25 mouse cellular contexts compared by ENCODE assay signal in the genomic region with DNA sequence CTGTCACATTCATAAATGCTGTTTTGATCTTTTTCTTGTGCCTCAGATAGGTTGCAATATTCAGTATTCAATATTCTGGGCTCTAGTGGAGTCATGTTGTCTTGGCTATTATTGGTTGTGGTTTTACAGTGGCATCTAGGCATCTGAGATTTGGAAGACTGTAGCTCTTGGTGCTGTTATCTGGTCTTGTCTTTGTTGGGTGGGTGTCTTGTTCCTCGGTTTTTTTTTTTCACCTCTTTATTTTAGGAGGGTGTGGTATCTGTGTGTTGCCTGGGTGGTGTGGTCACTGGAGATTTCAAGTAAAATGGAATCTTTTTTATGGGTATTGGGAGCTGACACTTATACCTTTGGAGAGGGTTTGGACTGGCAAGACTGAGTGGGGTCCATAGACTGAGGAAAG. TPM values are rescaled to one million over a fixed set of nuclear protein-coding genes. Genes with fewer than 3 reads are reported as not detected.
DNase-seq lines count a peak whose midpoint lies in the region; ATAC-seq and TF ChIP-seq lines count a peak whose summit lies in the region.
"Had no signal": no experiment of that assay in that cellular context is flagged by ENCODE, and none has a peak within 500 bp of the region (broad histone marks: within the 10 kb centered on the region; RNA-seq: fewer than 3 reads in every experiment).

No protein-coding gene starts in this region.

- TF ChIP-seq RAD21 in MEL (IDR thresholded peaks at IDR 0.05; ENCODE audit: low read depth, low read length) = no peak

- H3K27me3 ChIP-seq in MEL (ENCODE audit: control insufficient read depth in 1 of 2, insufficient read depth in 2 of 2, low read length in 2 of 2) = no peaks in the 10 kb centered on the region
- no peaks in the 10 kb centered on the region for H3K27me3 ChIP-seq in cerebellum, adult 2 months (ENCODE audit: control insufficient read depth, insufficient read depth, low read length)
- H3K27me3 ChIP-seq: CH12.LX, Patski had no signal

- no peak for TF ChIP-seq EP300 in MEL (IDR thresholded peaks at IDR 0.05; ENCODE audit: low read depth in 1 of 2, low read length in 2 of 2)

- intact Hi-C loops in heart, postnatal 36 days (cut with DNase I) = no loop called here

- peaks cover 11% of the 10 kb centered on the region for H3K79me2 ChIP-seq in MEL (ENCODE audit: control insufficient read depth, insufficient read depth, low read length, poor library complexity)

- H3K27ac ChIP-seq in MEL (ENCODE audit: control insufficient read depth, low read depth, low read length) = no peak overlapping the region
- H3K27ac ChIP-seq in cerebellum, adult 2 months (ENCODE audit: insufficient read depth, low read length) = no peak overlapping the region

- 76% methylated on average over 1 of the region's 1 CpGs for WGBS in cerebellum, adult 2 months

- ATAC-seq in megakaryocyte progenitor cell, adult 5-6 weeks (replicated peaks; ENCODE audit: poor library complexity) = peak; percentile 58
- peak; percentile 55 for ATAC-seq in megakaryocyte-erythroid progenitor cell, adult 5-6 weeks (replicated peaks; ENCODE audit: low FRiP score, low TSS enrichment, poor library complexity, severe bottlenecking)
- ATAC-seq: activated CD4-positive, CD25-positive, alpha-beta regulatory T cell, adult 4 months; CD4-positive, CD25-positive, alpha-beta regulatory T cell, adult 4 months; Patski had no signal

- H3K36me3 ChIP-seq in MEL (ENCODE audit: control insufficient read depth in 1 of 2, insufficient read depth in 2 of 2, low read length in 2 of 2) = peaks cover 15 to 20% of the 10 kb centered on the region in 2 experiments; a peak in 3 of 4 replicates
- H3K36me3 ChIP-seq: G1E had no signal

- no peaks in the 10 kb centered on the region for H3K9me3 ChIP-seq in MEL (replicated peaks; ENCODE audit: insufficient read depth, low read length)

- H3K4me1 ChIP-seq in MEL (ENCODE audit: control insufficient read depth in 1 of 2, insufficient read depth in 2 of 2, low read length in 2 of 2) = peaks cover 2 to 6% of the 10 kb centered on the region in 2 experiments
- no peaks in the 10 kb centered on the region for H3K4me1 ChIP-seq in cerebellum, adult 2 months (ENCODE audit: control insufficient read depth, insufficient read depth, low read length)

- H3K4me3 ChIP-seq in MEL (ENCODE audit: control insufficient read depth in 1 of 2, insufficient read depth in 1 of 2, low read depth in 2 of 2, low read length in 2 of 2) = no peak overlapping the region
- no peak overlapping the region for H3K4me3 ChIP-seq in cerebellum, adult 2 months (replicated peaks; ENCODE audit: insufficient read depth, low read depth, low read length)

- no peak overlapping the region for H3K9ac ChIP-seq in MEL (ENCODE audit: control insufficient read depth, low read depth, low read length, poor library complexity, severe bottlenecking)

- no peak for DNase-seq in MEL (ENCODE audit: low read depth, low spot score)
- no peak for DNase-seq in heart, postnatal 36 days
- DNase-seq in cerebellum, adult 2 months = no peak
- no peak for DNase-seq in adrenal gland, postnatal 4 days (ENCODE audit: low spot score in 2 of 2)
- DNase-seq: adrenal gland, adult 2 months; adrenal gland, adult 8-10 months; adrenal gland, postnatal 10 days; adrenal gland, postnatal 14 days; adrenal gland, postnatal 25 days; adrenal gland, postnatal 36 days; B cell, adult 2 months; cerebellum, adult 11 months; cerebellum, adult 11-12 months; cerebellum, adult 18-20 months; cerebellum, adult 8-10 months; cerebellum, adult 9-10 months had no signal

- TF ChIP-seq CTCF in MEL (IDR thresholded peaks at IDR 0.05 in 2 of 3, conservative IDR thresholded peaks at IDR 0.05 in 1 of 3; ENCODE audit: control insufficient read depth in 1 of 3, insufficient read depth in 1 of 3, low read depth in 2 of 3, low read length in 3 of 3, poor library complexity in 1 of 3, severe bottlenecking in 1 of 3) = no peak
- TF ChIP-seq CTCF in cerebellum, adult 2 months (IDR thresholded peaks at IDR 0.05; ENCODE audit: borderline replicate concordance, insufficient read depth, low read depth, low read length) = no peak

- TF ChIP-seq POLR2A in MEL (IDR thresholded peaks at IDR 0.05; ENCODE audit: control insufficient read depth in 1 of 2, insufficient read depth in 1 of 2, low read depth in 1 of 2, low read length in 2 of 2, poor library complexity in 1 of 2) = no peak
- no peak for TF ChIP-seq POLR2A in cerebellum, adult 2 months (IDR thresholded peaks at IDR 0.05; ENCODE audit: borderline replicate concordance, insufficient read depth, low read length)

TF ChIP-seq in MEL, 35 proteins besides CTCF, POLR2A, EP300 and RAD21:
- no peak for TF ChIP-seq USF2 (IDR thresholded peaks at IDR 0.05; ENCODE audit: borderline replicate concordance in 1 of 2, insufficient read depth in 1 of 2, low read depth in 1 of 2, low read length in 2 of 2)
- peak; percentile 47; the same call in 1 of the 2 replicates for TF ChIP-seq ZNF384 (IDR thresholded peaks at IDR 0.05; ENCODE audit: low read depth, low read length)

RNA-seq across cellular contexts. Expression of gene Cd48, which starts 12.1 kb away (rescaled TPM):
- 84.6 and 108 TPM in 2 replicates for total RNA-seq in MEL (2012; rRNA removed)
- 10 to 100 TPM in 1 of 2 experiments, not detected in 1; 64.6 TPM for polyA plus RNA-seq in MEL (2012; ENCODE audit: insufficient read depth in 1 of 2, insufficient read length in 2 of 2, low read depth in 1 of 2, low replicate concordance in 2 of 2, missing spikeins in 1 of 2)
- total RNA-seq in megakaryocyte progenitor cell, adult 5-6 weeks (2015) = 232 and 271 TPM in 2 replicates
- total RNA-seq in megakaryocyte progenitor cell, adult 5-6 weeks (2017) = 103 and 113 TPM in 2 replicates
- total RNA-seq in megakaryocyte-erythroid progenitor cell, adult 5-6 weeks (2014; fragmentation: Nextera tagmentation) = 26.9 and 36.0 TPM in 2 replicates
- 24.7 and 43.8 TPM in 2 replicates for total RNA-seq in megakaryocyte-erythroid progenitor cell, adult 5-6 weeks (2017)
- 1 to 10 TPM; 2.4 to 2.7 TPM for total RNA-seq in heart, postnatal 36 days (2021)
- polyA plus RNA-seq in cerebellum, adult 2 months (2012; rRNA removed) = 0.55 and 0.69 TPM in 2 replicates
- 1 to 10 TPM; 2.0 to 3.1 TPM for total RNA-seq in adrenal gland, postnatal 4 days (2021)
- total RNA-seq: G1E had no signal
- polyA plus RNA-seq: C2C12, G1E, Patski had no signal

RNA-seq across cellular contexts. Expression of gene Slamf7, which starts 41.1 kb away (rescaled TPM):
- total RNA-seq in MEL (2012; rRNA removed) = not detected in 2 replicates
- polyA plus RNA-seq in MEL (2012; ENCODE audit: insufficient read depth in 1 of 2, insufficient read length in 2 of 2, low read depth in 1 of 2, low replicate concordance in 2 of 2, missing spikeins in 1 of 2) = not detected
- 0.59 and 2.3 TPM in 2 replicates for total RNA-seq in megakaryocyte progenitor cell, adult 5-6 weeks (2015)
- 0.30 and 1.7 TPM in 2 replicates for total RNA-seq in megakaryocyte progenitor cell, adult 5-6 weeks (2017)
- total RNA-seq in megakaryocyte-erythroid progenitor cell, adult 5-6 weeks (2014; fragmentation: Nextera tagmentation) = 3.8 and 6.5 TPM in 2 replicates
- total RNA-seq in megakaryocyte-erythroid progenitor cell, adult 5-6 weeks (2017) = 1.6 and 3.7 TPM in 2 replicates
- under 1 TPM; 0.28 to 0.38 TPM for total RNA-seq in heart, postnatal 36 days (2021)
- 0.03 and 0.08 TPM in 2 replicates for polyA plus RNA-seq in cerebellum, adult 2 months (2012; rRNA removed)
- total RNA-seq in adrenal gland, postnatal 4 days (2021) = under 1 TPM; 0.31 to 0.93 TPM
- total RNA-seq: ES-E14 had no signal
- polyA plus RNA-seq: C2C12, G1E, Patski had no signal

Comparison
In these comparisons a context has a peak if more than half of its experiments do, and no peak if none do; other contexts are left out.
1. RNA of gene Cd48, which starts 12.1 kb away (total RNA-seq): 103 to 271 TPM in megakaryocyte progenitor cell, adult 5-6 weeks, 84.6 to 108 TPM in MEL and 24.7 to 43.8 TPM in megakaryocyte-erythroid progenitor cell, adult 5-6 weeks; 2.0 to 3.1 TPM in adrenal gland, postnatal 4 days and 2.4 to 2.7 TPM in heart, postnatal 36 days; every median in the first group is over 4 times any median in the second.